Mouse (Mus musculus) layer of hippocampus, adult 8-10 months (tissue): ENCODE data around the gene Samhd1. TPM values are rescaled to one million over a fixed set of nuclear protein-coding genes. Genes with fewer than 3 reads are reported as not detected.
A peak's percentile ranks its signal among the peaks of the same experiment; 100 is the strongest.

Source experiments
- DNase-seq, 2 experiments: peaks; one replicate each; pipeline ENCODE4 v3.0.0; 2022; ENCODE audit warnings: low spot score in 2 of 2
- total RNA-seq, 4 experiments: library from RNA; stranded (reverse); gene quantifications; 2 replicates each; pipeline ENCODE4 v1.2.4; 2022

Gene Samhd1
- total RNA-seq, 4 experiments from 2014 or later = 15.7 to 19.7 (median 18.4) TPM

DNA sequence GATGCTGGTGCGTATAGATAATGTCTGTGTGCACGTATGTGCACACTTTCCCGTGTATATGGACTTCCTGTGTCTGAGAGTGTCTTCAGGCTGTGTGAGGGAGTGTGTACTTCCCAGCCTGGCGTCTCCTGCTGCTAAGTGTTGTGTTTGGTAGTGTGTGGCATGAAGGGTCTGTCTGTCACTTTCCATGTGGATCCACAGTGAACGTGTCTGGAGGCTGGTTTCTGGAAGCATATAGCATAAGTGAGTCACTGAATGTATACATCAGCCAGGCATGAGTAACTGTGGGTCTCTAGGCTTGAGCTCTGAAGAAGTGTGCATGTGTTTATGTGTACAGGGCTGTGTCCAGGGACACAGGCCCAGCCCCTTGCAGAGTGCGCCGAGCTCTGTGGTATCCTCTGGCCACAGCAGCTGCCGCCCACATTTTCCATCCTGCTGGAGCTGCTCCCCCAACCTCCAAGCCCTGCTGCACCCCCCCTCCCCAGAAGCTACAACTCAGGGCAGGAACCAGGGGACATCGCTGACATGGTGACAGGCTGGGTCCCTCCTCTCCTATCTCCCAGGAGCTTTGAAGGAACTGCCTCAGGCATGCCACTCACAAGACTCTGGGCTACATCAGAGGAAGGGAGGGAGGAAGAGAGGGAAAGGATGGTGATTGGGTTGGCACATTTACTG is 61.5 kb downstream of the Samhd1 start:
- DNase-seq = peak in 1 of 2 experiments; percentile 6

DNA sequence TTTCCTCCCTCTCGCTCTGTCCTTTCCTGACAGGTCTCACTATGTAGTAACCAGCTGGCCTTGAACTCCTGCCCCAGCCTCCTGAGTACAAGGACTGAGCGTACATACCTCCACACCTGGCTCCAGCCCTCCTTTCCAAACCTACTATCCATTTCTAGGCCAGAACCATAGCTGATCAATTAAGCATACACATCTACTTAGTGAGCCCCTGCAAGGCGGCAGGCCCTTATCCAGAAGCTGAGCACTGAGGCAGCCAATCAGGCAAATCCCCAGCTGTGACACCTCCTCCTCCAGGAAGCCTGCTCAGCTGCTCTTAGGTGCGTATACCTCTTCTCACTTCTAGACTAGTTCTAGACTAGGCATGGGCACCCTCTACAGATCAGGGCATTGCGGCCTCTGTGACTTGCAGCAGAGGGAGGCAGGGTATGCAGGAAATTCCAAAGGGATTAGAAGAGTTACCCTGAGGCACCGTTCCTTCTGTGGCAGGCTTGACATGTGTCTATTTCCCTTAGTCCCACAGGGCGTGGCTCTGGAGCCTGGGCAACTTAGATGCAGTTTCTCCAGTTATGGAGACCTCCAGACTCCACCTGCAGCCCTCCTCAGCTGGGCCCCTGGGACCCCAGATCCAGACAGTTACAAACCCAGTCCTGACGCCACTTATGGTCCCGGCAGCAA is 62.6 kb downstream of the Samhd1 start:
- no peak for DNase-seq

DNA sequence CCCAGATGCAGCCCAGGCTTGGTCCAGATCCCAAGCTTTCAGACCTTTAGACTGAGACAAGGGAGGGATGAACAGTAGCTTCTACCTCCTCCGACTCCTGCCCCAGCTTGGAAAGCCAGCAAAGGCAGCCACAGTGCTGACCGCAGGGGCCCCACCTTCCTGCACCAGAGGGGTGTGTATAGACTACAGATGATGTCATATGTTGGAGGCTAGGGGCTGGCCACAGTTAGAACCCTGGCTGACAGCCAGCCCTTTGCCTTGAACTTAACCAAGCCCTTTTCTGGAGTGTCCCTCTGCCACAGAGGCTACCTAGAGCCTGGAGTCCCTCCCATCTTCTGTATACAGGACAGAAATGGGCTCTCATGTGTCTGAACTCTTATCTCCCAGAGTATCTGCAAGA is 63.5 kb downstream of the Samhd1 start:
- DNase-seq = no peak

DNA sequence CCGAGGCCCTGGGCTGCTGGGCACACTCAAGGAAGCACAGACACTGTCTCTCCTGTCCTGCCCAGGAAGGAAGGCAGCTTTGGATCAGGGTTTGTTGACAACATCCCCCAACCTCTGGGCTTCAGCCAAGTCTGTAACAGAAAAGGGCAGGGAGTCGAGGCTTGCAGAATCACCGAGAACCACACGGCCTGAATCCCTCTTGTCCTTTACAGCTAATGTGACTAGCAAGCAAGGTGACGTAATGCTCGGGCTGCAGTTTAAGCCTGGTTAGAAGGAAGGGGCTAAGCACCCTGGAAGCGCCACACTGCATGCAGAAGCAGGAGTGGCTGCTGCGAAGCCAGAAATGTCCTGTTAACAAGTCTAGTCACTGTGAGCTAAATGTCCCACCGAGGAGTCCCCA is 64.7 kb downstream of the Samhd1 start:
- DNase-seq = no peak

DNA sequence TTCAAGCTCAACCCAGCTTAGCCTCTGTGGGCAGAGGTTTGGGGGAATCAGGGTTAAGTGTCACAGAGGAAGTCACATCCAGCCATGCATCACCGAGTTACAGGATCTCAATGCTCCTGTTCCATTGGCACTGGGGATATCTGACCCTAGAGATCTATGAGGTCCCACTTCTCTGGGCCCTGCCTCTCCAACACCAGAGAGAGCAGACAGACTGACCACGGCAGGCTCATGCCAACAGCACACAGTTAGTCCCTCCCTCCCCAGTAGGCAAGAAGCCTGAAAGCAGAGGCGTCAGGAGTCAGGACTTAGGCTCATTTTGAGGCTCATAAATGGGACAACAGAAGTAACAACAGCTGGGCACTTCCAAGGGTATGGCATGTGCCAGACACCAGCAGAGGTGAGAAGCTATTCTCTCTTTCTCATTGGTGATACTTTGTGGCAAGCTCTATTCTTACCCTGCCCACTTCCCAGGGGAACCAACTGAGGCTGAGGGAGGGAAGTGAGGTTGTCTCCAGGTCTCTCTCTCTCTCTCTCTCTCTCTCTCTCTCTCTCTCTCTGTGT is 65.2 kb downstream of the Samhd1 start:
- DNase-seq = no peak

DNA sequence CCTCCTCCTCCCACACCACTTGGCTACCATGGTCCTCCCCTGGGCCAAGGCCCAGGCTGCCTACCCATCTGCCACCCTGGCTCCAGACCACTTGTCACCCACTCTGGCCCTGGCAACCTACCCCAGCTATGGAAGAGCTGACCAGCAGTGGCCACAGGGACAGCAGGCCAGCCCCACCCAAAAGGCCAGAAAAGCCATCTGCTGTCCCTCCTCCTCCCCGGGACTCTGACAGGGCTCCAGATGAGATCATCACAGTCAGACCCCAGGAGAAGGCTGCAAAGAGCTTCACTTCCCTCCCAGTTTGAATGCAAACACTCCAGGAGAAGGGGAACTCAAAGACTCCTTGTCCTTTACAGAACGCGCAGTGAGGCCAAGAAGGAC is 65.7 kb downstream of the Samhd1 start:
- no peak for DNase-seq

DNA sequence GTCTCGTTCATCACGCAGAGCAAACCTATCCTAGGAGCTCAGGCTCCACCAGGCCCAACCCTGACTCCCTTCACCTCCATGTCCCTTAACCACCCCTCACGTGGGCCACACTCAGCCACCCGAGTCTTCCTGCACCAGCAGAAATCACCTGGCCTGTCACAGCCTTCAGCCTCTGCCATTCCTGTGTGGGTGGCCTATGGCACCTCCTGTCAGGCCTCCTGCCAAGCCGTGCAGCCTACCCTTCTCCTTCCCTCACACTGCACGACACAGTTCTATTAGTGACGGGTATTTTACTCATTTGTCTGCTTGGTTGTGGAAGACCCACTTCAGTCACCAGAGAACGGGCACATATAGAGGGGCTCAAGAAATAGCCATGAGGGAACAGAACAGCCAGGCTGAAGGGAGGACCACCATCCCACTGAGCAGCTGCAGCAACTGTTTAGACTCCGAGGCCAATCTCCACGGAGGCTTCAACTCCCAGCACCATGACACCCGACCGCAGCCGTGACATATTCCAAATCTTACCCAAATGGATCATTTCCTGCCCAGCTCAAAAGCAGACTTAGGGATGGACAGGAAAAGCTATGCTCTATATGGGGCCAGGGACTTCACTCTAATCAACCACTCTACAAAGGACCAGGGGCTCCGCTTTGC is 66.2 kb downstream of the Samhd1 start:
- no peak for DNase-seq

DNA sequence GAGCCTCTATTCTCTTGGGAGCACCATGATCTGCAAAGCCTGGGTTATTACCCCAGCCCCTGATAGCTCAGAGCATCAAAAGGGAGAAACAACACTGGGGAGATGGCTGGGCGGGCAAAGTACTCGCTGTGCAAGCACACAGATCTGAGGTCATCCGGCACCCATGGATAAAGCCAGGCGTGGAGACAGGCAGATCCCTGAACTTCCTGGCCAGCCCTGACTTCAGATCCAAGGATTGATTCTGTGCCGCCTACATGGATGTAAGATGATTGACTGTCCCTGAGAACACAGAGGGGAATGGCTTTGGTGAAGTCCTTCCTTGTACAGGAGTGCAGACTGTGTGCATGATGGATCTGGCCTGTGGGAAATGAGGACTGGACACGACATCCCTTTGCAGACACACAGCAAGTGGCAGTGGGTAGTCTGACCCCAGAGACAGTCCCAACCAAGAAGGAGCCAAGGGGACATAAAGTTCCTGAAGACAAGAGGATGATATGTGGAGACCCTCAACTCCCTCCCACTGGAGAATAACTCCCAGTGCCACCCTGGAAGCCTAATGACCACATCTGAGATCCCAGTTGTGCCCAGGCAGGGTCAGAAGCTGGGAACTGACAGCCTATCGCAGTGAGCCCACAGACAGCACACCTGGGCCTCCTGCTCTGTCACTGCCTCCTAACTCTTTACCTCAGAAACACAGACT is 68.2 kb downstream of the Samhd1 start:
- no peak for DNase-seq

DNA sequence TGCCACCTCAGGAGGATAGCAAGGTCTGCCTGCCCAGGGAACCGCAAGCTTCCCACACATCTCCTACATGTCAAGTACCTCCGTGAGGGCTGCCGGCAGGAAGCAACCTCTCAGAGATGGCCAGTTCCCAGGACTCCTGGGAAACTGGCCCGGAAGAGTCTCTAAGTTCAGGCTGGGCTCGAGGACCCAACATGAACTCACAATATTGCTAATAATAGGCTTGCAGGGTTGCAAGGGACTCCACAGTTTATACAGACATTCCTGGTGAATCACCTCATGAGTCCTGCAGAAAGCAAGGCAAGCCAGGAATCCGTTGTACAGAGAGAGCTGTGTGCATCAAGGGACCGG is 69.2 kb downstream of the Samhd1 start:
- DNase-seq = no peak

DNA sequence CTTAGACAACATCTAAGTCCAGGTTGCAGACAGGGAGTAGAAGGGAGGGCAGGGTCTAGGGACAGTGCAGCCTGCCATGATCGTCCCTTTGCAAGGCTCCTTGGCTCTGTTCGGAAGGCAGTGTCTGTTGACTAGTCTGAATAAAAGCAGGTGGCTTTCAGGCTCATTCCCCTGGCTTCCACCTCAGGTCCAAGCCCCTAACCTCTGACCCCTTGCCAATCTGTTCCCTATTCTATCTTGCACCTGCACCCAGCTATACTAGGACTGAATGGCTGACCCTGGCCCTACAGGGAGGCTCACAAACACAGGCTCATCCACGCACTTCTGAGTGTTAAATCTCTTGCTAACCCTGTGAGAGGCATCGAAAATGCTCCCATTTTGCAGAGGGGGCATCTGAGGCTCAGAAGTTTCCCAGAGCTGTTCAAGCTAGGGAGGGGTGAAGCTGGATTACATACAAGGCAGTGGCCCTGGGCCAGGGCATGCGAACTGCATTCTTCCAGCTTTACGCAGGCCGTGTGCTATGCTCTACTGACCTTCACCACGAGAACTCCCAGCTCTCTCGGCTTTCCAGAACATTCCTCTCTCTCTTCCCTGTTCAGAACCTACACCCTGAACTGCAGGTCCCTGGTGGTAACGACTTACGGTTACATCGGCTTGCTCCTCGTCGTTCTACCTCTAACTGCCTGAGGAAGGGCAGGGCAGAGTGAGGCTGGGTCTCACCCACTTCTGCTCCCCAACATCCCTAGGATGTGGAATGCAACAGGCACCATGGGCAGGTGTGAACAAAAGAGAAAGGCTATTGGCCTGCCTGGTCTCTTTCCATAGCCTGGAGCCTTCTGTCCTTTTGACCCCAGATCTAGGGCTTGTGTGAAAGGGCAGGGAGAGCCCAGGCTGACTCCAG is 69.8 kb downstream of the Samhd1 start:
- no peak for DNase-seq

DNA sequence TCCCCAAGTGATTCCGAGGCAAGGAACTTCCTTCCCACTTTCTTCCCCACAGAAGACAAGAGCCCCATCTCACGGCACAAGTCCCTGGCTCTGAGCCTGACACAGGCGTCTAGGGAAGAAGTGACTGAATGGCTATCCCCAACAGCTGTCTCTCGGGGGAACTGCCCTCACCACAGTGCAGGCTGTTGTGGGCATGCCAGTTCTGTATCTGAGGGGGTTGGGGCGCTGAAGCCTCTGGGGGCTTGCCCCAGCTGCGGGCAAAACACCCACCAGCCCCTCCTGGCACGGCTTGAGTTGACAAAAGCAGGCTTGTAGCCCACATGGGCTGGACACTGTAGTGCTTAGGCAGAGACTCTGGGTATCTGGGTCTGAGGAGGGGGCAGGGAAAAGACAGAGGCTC is 70.9 kb downstream of the Samhd1 start:
- DNase-seq = peak in 1 of 2 experiments; percentile 63

DNA sequence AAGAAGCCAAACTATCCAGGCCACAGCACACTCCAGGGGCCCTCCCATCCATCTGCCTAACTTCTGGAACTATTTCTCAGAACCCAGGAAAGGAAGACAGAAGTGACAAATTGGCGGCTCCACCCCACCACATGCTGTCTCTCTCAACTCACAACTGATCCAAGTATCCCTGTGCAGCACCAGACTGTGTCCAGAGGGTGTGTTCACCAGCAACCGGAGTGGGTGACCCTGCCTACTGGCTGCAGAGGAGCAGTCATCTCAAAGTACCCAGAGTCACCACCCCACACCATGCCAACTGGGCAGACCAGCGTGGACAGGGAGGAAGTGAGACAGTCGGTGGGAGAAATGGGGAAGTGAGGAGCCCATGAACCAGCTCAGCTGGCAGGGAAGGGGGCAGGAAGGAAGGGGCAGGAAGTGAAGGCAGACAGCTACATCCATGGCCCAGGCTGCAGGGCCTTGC is 71.8 kb downstream of the Samhd1 start:
- DNase-seq = no peak

DNA sequence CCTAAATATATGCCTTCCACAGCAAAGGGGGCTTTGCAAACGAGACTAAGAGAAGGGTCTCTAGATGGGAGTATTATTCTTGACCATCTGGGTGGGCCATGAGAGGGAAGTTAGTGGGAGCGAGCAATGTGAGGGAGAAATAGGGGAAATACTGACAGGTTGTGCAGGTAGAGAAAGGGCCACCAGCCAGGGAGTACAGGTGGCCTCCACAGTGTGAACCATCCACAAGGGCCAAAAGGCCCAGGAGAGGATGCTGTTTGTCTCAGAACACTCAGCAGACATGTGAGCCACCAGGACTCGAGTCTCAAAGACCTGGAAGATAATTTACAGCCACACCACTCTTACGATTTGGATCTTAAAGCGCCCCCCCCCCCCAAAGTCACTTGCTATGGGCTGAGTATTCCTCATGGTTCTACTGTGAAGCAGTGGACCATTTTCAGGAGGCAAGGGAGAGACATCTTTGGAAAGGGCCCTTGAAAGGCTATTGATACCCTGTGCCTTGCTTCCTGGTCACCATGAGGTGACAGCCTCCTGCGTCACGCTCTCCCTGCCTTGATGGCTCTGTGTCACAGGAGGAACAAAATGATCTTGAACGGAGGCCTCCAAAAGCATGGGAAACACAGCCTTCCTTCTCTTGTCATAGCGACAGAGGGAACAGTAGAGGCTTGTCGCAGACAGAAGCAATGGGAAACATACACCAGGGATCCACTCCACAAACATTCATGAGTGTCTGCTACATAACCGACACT is 74.3 kb downstream of the Samhd1 start:
- DNase-seq = no peak

DNA sequence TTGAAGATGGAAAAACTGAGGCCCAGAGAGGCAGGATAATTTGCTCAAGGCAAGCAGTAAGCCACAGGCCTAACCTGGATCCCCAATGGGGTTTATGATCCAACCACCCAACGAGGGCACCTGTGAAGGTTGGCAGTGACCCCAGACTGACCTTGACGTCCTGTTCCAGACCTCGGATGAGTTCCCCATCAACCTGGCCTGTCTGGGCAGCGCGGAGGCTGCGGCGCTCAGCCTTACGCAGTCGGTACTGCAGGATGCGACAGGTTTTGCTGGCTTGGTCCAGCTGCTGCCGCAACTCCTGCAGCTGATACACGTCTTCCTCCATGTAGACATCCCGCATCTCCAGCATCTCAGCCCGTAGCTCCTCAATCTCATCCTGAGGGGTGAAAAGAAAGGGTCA is 75.0 kb downstream of the Samhd1 start:
- no peak for DNase-seq

DNA sequence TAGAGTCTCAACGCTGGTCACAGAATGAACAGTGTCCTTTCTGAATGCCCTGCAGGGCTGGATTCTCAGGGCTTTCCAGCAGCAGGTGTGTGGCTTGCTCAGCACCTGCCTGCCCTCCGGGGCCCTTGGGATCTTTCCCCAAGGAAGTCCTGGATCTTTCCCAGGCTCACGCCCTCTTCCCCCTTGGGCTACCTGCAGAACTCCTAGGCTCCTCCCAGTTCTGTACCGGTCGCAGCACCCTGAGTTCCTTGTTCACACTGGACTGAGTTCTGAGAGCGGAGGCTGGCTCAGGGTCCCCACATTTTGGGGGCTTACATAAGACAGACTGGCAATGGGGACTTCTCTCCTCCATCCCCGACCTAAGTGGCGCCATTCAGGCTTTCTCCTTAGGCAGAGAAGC is 75.9 kb downstream of the Samhd1 start:
- no peak for DNase-seq

DNA sequence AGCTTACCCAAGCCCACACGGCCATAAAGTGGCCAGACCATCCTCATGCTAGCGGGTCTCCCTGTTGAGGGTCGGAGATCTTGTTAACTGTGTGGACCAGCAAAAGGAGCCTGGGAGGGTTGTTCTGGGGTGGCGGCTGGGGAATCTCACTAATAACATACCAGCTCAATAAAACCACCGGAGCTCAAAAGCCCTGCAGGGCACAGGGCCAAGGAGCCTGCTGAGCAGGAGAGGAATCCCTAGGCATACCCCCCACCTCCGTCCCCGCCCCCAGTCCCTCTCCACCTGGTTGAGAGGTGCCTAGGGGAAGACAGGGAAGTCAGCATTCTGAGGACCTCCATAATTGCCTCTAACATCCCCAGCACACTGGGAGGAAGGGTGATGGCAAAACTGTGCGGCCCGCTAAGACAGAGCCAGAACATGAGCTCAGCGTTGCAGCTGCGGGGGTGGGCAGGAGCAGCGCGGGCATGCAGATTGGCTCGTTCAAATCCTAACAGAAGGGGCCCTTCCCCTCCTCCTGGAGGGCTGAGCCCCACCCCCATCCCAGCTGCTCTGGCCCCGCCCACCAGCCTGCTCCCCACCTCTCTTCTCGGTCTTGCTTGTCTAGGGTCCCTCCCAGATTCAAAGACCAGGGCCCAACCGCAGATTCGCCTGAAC is 76.6 kb downstream of the Samhd1 start:
- peak; percentile 87 to 89 for DNase-seq

DNA sequence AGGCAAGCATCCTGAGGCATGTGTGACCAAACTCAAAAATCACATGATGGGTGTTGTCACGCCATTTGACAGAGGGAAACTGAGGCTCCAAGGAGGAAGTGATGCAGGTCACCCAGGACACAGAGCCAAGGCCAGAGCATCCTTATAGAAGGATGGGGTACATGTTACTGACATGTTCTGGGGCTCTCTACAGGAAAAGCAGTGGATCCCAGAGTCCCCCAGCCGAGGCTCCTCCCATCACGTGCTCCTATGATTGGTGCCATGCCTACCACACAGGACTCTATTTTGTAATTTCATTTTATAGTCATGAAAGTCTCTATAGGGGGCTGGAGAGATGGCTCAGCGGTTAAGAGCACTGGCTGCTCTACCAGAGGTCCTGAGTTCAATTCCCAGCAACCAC is 77.3 kb downstream of the Samhd1 start:
- no peak for DNase-seq

DNA sequence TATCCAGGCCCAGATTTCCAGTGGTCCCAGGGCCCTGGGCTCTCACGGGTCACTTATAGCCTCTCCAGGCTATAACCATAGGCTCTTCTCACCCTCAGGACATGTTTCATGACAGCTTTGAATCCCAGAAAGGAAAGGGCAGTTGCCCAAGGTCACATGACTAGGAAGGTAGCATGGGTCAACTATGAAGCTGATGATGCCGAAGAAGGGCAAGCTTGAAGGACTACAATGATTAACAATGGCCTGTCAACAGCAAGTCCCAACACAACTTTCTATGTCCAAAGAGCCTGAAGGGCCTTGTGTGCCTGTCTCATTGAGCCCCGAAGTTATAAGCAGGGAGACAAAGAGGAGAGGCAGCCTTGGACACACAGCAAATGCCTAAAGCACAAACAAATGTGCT is 77.9 kb downstream of the Samhd1 start:
- no peak for DNase-seq

DNA sequence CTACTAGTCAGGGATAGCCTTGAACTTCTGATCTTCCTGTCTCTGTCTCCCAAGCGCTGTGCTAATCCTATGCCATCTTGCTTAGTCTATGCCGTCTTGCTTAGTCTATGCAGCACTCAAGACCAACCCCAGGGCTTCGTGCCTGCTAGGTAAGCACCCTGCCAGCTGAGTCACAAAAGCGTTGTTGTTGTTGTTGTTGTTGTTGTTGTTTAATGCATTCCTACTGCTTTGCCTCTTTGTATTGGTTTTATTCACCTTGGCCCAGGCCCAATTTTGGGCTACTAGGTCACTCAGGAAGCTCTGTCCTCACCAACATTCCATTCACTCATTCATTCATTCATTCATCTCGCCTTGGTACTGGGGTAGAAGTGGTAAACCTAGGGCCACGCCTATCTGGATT is 79.3 kb downstream of the Samhd1 start:
- no peak for DNase-seq

DNA sequence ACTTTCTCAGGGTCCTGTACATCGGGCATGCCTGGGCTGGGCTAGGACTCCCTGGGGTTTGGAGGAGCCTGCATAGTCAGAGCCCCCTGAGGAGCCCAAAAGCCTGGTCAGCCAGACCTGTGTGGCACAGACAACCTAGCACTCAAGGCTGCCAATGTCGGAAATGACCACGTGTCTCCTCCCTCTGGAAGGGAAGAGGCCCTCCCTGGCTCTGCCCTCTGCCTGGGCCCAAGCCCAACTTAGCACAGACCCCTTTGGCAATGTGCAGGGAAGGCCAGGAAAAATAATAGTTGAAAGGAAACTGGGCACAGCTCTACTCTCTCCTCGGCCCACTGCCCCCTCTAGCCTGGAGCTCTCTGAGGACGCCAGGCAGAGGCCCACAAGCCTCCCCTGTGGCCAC is 80.2 kb downstream of the Samhd1 start:
- peak in 1 of 2 experiments; percentile 69 for DNase-seq
